Mouse (Mus musculus) heart, embryonic 14.5 days (tissue): ENCODE measurements around the gene Stard5. TPM values are rescaled to one million over a fixed set of nuclear protein-coding genes. Genes with fewer than 3 reads are reported as not detected.

Experiments
- ATAC-seq: fragments of 200-750 bp; cut with Nextera tagmentation; 2 replicates; pipeline ENCODE4 v1.8.0; 2017; ENCODE audit warnings: low read depth, moderate TSS enrichment; ENCODE audit not compliant: insufficient number of reproducible peaks, insufficient read depth, low FRiP score
- H3K27ac ChIP-seq, 2 experiments: fragments of 200-500 bp in 1 of 2; fragments of 300-500 bp in 1 of 2; sonication (generic) in 1 of 2; replicated peaks in 1 of 2; 2 replicates each; pipeline ENCODE4 v1.5.1; 2012 to 2014; ENCODE audit warnings: low read depth in 2 of 2, low read length in 2 of 2, control low read depth in 1 of 2, mild to moderate bottlenecking in 1 of 2, mixed read lengths in 1 of 2; ENCODE audit not compliant: control insufficient read depth in 1 of 2, insufficient read depth in 1 of 2
- H3K27me3 ChIP-seq: fragments of 300-500 bp; sonication (generic); 2 replicates; pipeline ENCODE4 v1.6.1; 2014; ENCODE audit warnings: mild to moderate bottlenecking, low read length, control low read depth; ENCODE audit not compliant: control insufficient read depth, insufficient read depth
- H3K36me3 ChIP-seq: fragments of 300-500 bp; sonication (generic); 2 replicates; pipeline ENCODE4 v1.6.1; 2014; ENCODE audit warnings: mild to moderate bottlenecking, control low read depth, low read length, mixed read lengths; ENCODE audit not compliant: control insufficient read depth, insufficient read depth
- H3K4me1 ChIP-seq, 2 experiments: fragments of 200-500 bp in 1 of 2; fragments of 300-500 bp in 1 of 2; sonication (generic) in 1 of 2; 2 replicates each; pipeline ENCODE4 v1.6.1; 2012 to 2014; ENCODE audit warnings: low read length in 2 of 2, control low read depth in 1 of 2, mixed read lengths in 1 of 2; ENCODE audit not compliant: control insufficient read depth in 2 of 2, insufficient read depth in 2 of 2
- H3K4me2 ChIP-seq: fragments of 300-500 bp; sonication (generic); 2 replicates; pipeline ENCODE4 v1.6.1; 2014; ENCODE audit warnings: mild to moderate bottlenecking, low read length
- H3K4me3 ChIP-seq, 2 experiments: fragments of 200-500 bp in 1 of 2; fragments of 300-500 bp in 1 of 2; sonication (generic) in 1 of 2; 2 replicates each; pipeline ENCODE4 v1.5.1; 2012 to 2014; ENCODE audit warnings: low read length in 2 of 2, mild to moderate bottlenecking in 2 of 2, control low read depth in 1 of 2, low read depth in 1 of 2, moderate library complexity in 1 of 2; ENCODE audit not compliant: control insufficient read depth in 1 of 2, insufficient read depth in 1 of 2
- H3K9ac ChIP-seq: fragments of 300-500 bp; sonication (generic); 2 replicates; pipeline ENCODE4 v1.6.1; 2014; ENCODE audit warnings: mild to moderate bottlenecking, low read length
- H3K9me3 ChIP-seq: fragments of 300-500 bp; sonication (generic); 2 replicates; pipeline ENCODE4 v1.6.1; 2016; ENCODE audit warnings: low read length, control low read depth; ENCODE audit not compliant: control insufficient read depth
- WGBS: fragments of 180-500 bp; shearing (Covaris S2); extraction: QIAGEN DNeasy Blood & Tissue Kit; methylation state at CpG from one replicate; pipeline ENCODE4 v1.1.7; 2014; 5-methylcytosine and 5-hydroxymethylcytosine counted together
- polyA plus RNA-seq: library from polyadenylated mRNA; unstranded; fragments of >200 nt; fragmentation: Nextera tagmentation; extraction: Ambion mirVana; gene quantifications from 2 replicates; pipeline ENCODE4 v1.2.1, GENCODE M21; 2014

Gene Stard5
- polyA plus RNA-seq, 1 experiment from 2014 or later = 30.9 TPM

DNA sequence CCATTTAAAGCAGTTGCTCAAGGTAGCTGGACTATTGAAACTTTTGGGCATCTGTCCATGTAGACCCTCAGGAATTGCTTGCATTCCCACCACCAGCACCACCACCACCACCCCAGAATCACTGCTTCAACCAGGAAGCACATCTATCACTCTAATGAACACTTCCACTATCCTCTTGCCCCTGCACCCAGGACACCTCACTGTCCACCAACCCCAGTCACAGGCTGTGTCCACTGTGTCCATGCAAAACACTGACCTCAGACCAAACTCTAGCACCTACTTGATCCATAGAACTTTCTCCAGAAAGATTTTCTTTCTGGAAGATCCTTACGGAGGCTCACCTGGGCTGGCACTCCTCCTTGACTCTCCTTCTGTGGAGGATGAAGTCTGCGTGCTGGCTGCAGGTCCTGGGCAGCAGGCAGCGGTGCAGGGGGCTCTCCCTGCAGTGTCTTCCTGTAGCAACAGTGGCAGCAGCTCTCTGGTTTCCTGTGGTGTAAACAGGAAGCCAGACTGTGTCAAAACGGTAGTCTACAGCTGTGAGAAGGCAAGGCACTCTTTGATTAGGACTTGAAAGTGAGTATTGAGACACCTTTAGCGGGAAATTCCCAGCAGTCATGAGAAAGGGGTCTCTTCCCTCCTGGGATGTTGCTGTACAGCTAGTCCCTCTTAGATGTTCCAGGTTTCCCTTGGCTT is 23.3 kb downstream of the Stard5 start:
- Histone ChIP-seq H3K9ac (no peak overlapping the region), H3K27me3 (no peaks in the 10 kb centered on the region), H3K9me3 (0 out of 2 replicates have a peak, but pooled peaks cover 2% of the 10 kb centered on the region), H3K27ac (peak overlapping the region; percentile 21 to 53; a peak in 3 of 4 replicates), H3K36me3 (no peaks in the 10 kb centered on the region), H3K4me3 (peak overlapping the region in 1 of 2 experiments; percentile 6; a peak in 2 of 4 replicates), H3K4me1 (no peaks in the 10 kb centered on the region), H3K4me2 (peak overlapping the region; percentile 22)
- WGBS = 59% methylated on average over 5 of the region's 5 CpGs
- no peak for ATAC-seq

DNA sequence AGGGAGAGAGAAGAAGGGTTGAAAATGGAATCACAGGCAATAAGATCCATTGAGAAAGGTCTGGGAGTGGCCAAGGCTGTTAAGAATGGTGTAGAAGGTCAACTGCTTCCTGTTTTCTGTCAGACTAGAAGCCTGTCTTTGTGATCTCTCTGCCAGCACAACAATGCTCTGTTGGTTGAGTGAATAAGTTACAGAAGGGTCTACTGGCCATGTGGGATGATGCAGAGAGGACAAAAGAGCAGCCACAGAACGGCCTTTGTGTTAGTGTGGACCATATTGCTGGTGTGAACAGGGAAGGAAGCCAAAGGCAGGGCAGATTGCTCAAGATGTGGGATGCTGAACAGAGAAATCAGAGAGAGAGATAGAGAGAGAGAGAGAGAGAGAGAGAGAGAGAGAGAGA is 27.0 kb downstream of the Stard5 start:
- no peaks in the 10 kb centered on the region for H3K4me1 ChIP-seq
- H3K9ac ChIP-seq = no peak overlapping the region
- H3K9me3 ChIP-seq = 0 out of 2 replicates have a peak, but pooled peaks cover 2% of the 10 kb centered on the region
- WGBS = 78% methylated on average over 1 of the region's 1 CpGs
- H3K4me2 ChIP-seq = no peak overlapping the region
- no peak for ATAC-seq
- H3K27me3 ChIP-seq = no peaks in the 10 kb centered on the region
- no peaks in the 10 kb centered on the region for H3K36me3 ChIP-seq
- H3K27ac ChIP-seq = 0 out of 4 replicates have a peak overlapping the region, but pooled peaks have one; percentile 22 to 50
- no peak overlapping the region for H3K4me3 ChIP-seq

DNA sequence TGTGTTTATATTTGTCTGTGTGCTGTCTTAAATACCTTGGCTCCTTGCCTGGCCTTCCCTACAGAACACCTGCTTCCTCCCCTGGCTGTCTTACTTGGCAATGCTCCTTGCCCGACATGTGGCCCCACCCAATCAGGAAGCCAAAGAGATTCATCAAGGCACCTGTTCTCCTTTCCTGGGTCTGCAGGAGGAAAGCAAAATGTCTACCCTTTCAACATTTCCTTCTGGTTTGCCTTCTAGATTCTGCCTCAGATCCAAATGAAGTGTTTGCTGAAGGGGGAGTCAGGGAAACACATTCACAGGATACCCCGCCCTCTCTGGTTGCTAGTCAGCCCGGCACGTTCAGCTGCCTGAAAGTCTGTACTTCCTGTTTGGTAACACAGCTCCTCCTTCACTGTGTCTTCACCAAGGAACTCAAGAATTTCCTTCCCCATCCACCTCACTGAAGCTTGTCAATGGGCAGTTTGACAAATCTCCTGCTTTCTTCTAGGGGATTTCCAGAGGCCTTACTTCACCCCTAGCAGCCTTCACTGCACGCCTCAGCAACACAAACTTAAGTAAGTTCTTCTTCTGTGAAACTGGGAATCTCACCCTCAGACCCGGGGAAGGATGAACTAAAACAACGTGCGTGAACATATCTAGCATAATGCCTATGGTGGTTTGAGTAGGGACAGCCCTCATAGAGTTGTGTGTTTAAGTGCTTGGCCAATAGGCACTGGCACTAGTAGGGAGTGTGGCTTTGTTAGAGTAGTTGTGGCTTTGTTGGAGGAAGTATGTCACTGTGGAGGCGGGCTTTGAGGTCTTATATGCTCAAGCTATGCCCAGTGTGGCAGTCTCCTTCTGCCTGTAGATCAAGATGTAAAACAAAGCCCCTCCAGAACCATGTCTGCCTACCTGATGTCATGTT is 27.7 kb downstream of the Stard5 start:
- Histone ChIP-seq H3K9ac (no peak overlapping the region), H3K4me1 (no peaks in the 10 kb centered on the region), H3K4me2 (no peak overlapping the region), H3K36me3 (no peaks in the 10 kb centered on the region), H3K9me3 (0 out of 2 replicates have a peak, but pooled peaks cover 2% of the 10 kb centered on the region), H3K4me3 (no peak overlapping the region), H3K27ac (peak overlapping the region; percentile 10 to 50; a peak in 1 of 4 replicates), H3K27me3 (no peaks in the 10 kb centered on the region)
- WGBS = 76% methylated on average over 9 of the region's 9 CpGs
- ATAC-seq = no peak

DNA sequence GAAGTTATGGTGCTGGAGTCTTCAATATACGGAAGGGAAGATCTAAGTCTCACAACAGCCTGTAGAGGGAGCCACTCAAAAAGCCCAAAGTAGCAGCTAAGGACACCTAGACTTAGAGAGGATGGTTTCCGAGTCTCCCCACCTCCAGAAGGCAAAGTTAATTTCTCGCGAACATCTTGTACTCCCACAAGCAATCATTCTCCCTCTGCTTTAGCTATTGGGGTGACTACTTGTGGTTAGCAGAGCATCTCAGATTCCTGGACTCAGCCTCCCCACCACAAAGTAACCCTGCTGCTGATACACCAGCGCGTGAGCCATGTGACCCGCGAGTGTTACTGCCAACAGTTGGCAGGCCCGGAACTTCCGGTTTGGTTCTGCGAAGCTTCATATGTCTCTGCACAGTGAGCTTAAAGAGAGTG is 28.5 kb downstream of the Stard5 start:
- Histone ChIP-seq H3K27ac (no peak overlapping the region), H3K9me3 (0 out of 2 replicates have a peak, but pooled peaks cover 2% of the 10 kb centered on the region), H3K9ac (no peak overlapping the region), H3K4me1 (no peaks in the 10 kb centered on the region), H3K4me3 (no peak overlapping the region), H3K27me3 (no peaks in the 10 kb centered on the region), H3K36me3 (no peaks in the 10 kb centered on the region), H3K4me2 (no peak overlapping the region)
- ATAC-seq = no peak
- 86% methylated on average over 11 of the region's 11 CpGs for WGBS

DNA sequence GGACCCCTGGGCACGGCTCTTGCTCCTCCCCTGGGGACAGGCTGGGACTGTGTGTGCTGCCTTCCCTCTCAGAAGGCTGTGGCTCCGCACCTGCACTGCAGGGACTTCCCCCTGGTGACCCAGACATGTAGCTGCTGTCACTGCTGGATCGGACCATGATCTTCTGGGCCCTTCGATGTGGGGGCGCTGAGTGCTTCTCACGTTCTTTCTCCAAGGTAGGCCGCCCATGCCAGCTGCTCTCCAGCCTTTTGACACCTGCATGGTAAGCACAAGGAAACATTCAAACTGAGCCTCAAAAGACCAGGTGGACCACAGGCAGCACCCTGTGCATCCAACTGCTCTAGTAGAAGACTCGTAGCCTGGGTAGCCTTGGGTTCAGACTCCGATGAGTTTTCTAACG is 29.3 kb downstream of the Stard5 start:
- H3K4me2 ChIP-seq = no peak overlapping the region
- no peaks in the 10 kb centered on the region for H3K4me1 ChIP-seq
- no peak overlapping the region for H3K9ac ChIP-seq
- H3K27me3 ChIP-seq = no peaks in the 10 kb centered on the region
- no peak overlapping the region for H3K27ac ChIP-seq
- H3K36me3 ChIP-seq = no peaks in the 10 kb centered on the region
- 0 out of 2 replicates have a peak, but pooled peaks cover 2% of the 10 kb centered on the region for H3K9me3 ChIP-seq
- ATAC-seq = no peak
- H3K4me3 ChIP-seq = no peak overlapping the region
- WGBS = 87% methylated on average over 10 of the region's 10 CpGs

DNA sequence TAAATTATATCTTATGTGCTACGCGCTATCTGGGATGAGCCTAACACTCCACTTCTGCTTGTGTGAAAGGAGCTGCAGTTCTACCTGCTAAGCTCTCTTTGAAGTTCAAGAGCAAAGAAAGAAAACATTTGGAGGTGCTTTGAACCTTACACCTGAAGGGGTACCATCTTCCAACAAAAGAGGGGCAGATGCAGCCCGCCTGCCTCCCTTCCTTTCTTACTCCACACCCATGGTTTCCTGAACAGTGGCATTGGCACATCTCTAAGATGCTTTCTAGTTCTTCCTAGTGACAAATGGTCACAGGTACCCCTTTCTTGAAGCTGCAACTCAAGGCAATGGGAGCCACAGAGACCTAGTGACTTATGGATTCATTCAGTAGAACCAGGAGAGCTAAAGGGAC is 30.0 kb downstream of the Stard5 start:
- no peaks in the 10 kb centered on the region for H3K27me3 ChIP-seq
- 91% methylated on average over 3 of the region's 3 CpGs for WGBS
- no peak for ATAC-seq

DNA sequence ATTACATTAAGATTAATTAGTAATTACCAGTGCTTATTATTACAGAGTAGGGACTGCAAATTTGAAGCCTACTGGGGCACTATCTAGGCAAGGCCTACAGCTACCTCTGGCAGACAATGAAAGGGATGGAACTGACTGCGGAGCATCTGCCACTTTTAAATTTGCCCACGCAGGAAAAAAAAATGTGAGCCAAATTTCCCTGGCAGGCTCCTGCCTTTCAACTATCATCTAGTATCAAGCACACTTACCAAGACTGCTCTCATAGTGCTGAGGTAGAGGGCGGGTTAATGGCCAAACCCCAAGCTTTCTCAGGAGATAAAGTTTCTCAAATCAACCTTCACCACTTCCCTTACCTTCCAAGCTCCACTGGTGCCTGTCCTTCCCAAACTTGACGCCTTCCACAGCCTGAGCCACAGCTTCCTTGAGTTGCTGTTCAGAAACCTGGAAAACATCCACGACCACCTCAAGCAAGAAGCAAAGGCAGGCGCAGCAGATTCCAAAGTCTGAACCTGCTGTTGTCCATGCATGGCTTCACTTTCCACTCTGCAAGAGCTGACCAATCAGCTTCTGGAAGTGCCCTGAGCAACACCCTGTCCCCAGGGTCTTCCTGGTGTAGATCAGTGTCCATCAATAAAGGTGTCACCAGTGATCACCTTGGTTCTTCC is 31.1 kb downstream of the Stard5 start:
- H3K4me1 ChIP-seq = no peaks in the 10 kb centered on the region
- no peak overlapping the region for H3K4me3 ChIP-seq
- H3K27me3 ChIP-seq = no peaks in the 10 kb centered on the region
- ATAC-seq = no peak
- H3K36me3 ChIP-seq = no peaks in the 10 kb centered on the region
- 0 out of 2 replicates have a peak, but pooled peaks cover under 1% of the 10 kb centered on the region for H3K9me3 ChIP-seq
- no peak overlapping the region for H3K9ac ChIP-seq
- H3K4me2 ChIP-seq = no peak overlapping the region
- H3K27ac ChIP-seq = no peak overlapping the region
- 82% methylated on average over 6 of the region's 6 CpGs for WGBS

More for the DNA sequence above, 30.0 kb downstream of the Stard5 start:
- H3K9me3 ChIP-seq = 0 out of 2 replicates have a peak, but pooled peaks cover 2% of the 10 kb centered on the region
- no peak overlapping the region for H3K27ac ChIP-seq
- no peak overlapping the region for H3K9ac ChIP-seq
- H3K4me1 ChIP-seq = no peaks in the 10 kb centered on the region
- no peak overlapping the region for H3K4me3 ChIP-seq
- no peak overlapping the region for H3K4me2 ChIP-seq
- no peaks in the 10 kb centered on the region for H3K36me3 ChIP-seq
